Mouse (Mus musculus) spleen, postnatal 10 days (tissue): ENCODE results near the gene Hhip.
A peak's percentile ranks its signal among the peaks of the same experiment; 100 is the strongest.
"Not testable (repeated sequence)": the region's sequence is repeated elsewhere in the genome, so short reads cannot be mapped to it uniquely, and the experiment has no call there.

Experiments used
- DNase-seq, 2 experiments: peaks; one replicate each; pipeline ENCODE4 v3.0.0; 2021 to 2022; ENCODE audit warnings: low spot score in 2 of 2

Gene Hhip

DNA sequence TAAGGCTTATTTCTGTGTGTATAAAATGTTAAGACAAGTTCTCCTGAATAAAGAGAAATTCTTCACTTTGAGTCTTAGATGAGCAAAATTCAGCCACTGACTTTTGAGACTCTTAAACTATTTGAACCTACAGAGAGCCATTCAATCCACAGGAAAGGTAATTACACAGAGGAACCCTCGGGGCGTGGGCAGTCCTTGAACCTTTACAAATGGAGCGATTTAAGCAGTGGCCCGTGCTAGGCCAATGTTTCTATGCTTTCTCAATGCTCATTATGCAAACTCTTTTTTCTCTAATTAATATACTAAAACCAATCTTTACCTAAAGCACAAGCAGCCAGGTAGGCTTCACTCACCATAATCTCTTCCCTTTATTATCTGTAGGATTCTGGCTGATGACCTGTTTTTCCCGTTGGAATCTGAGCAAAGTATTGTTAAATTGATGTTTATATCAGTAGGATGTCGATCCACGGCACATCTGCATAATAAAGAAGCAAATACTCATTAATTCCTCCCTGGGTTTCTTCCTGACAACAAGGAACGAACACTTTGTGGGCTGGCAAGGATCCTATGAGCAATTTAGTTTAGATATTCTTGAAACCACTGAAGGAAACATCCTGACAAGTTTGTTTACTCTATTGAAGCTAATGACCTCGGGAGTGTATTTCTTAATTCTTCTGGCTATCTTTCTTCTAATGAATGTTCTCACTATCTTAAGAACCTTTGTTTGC lies 65.5 kb downstream of the Hhip start:
- DNase-seq = no peak

DNA sequence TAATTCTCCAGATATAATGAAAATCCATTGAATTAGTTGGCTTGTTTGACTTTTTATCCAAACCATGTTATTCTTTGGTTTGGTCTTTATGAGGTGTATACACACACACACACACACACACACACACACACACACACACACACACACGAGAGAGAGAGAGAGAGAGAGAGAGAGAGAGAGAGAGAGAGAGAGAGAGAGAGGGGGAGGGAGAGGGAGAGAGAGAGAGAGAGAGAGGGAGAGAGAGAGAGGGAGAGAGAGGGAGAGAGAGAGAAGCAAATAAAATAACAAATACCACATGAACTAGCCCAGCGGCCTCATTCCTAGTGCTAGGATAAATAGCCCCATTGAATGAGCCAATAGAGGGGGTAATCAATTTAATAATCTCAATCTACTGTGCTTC lies 66.4 kb downstream of the Hhip start:
- DNase-seq = not testable (repeated sequence)

DNA sequence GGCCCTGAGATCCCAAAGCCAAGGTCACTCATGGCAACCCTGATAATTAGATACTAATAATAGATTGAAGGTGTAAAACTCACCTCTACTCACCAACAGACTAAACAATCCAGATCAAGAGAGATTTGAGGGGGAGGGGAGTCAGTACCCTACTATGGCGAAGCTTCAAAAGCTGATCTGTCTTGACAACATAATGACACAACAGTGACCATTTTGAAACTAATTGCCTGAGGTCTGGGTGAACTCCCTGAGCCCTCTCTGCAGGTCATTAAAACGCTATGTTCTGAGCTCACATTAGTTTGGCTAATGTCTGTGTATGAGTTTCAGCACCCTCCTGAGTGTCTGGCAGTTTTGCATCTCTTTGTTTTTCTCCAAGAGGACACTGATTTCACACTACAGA lies 72.9 kb downstream of the Hhip start:
- DNase-seq = no peak

DNA sequence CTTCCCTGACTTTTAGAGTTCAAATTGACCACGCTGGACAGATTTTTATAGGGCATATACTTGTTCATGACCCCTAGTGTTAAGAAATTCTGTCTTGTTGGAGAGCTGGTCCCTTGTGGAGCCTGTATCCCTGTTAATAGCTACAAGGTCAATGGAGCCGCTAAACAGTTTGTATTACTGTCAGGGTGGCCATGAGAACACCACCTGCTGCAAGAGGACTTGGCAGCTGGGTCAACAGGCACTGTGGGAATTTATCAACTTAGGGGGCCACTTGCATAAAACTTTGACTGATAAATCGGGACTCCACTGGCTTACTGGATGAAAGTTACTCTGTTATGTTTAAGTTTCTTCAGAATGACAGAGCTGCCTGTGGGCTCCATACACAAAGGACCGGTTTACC lies 75.7 kb downstream of the Hhip start:
- DNase-seq = no peak

DNA sequence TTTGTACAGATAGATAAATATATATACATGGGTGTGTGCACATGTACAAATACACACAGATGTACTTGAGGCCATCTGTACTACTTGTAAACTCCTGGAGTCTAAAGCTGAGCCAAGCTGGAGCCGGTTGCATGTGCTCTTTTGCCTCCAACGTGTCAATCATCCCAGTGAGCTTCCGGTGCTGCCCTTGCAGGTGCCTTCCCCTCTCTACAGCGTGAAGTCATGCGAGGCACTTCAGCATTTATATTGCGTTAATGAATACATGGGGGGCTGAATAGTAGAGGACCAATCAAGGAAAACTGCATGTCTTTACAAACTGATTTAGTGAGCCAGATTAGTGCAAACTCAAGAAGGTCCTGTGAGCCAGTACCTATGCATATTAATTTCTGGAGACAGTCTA lies 91.6 kb downstream of the Hhip start:
- DNase-seq = no peak

DNA sequence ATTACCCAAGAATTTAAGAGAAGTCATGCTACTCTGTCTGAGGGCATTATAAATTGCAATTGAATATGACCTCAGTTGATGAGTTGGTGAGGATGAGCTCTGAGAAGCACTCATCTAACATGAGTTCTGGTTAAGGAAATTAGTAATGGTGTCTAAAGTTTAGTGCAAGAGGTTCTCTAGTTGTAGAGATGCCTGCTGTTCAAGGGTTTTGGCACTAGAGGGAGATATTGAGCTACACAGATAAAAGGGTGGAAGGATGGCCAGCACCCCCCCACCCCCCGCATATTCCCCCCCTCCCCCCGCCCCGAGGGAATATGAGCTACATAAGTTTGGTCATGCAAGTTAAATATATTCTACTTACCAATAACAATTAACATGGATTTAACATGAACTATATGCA lies 104.9 kb downstream of the Hhip start:
- DNase-seq = peak in 1 of 2 experiments; percentile 30

DNA sequence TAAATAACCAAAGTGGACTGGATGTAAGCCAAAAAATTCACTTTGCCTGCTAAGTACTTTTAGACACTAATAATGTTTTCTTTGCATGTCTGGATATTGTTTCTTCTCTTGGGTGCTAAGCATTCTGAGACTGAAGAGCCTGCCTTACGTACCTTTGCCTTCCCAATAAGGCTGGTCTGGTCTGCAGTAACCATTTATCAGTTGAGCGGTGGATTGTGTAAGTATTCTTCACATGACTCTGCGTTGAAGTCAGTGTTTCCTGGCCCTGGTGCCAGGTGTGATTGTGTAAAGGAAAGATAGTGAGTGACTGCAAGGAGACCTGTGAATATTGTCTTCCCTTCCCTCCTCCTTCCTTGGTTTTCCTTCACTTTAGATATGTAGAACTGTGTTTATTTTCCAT lies 107.4 kb downstream of the Hhip start:
- DNase-seq = no peak

DNA sequence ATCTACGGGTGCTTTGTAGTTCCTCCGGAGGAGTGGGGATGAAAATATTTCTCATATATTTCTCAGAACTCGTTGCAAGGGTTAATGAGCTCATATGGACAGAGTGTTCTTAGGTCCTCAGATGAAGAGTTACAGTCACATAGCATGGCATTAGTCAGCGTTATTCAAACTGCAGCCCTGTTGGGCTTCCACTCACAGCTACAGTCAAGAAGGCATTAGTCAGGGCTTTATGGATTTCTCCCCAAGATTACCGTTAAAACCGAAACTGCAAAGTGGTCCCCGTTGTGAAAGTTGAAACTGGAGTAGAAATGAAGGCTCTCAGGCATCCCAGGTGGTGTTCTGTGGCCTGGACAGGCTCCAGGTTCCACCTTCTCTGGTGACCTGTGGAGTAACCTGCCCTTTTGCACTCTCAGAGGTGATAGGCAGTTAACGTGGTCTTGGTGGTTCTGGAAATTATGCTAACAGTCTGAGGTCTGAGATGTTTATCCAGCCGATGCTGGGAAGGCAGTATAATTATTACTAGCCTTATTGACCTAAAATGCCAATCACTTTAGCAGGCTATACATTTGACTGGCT lies 112.2 kb downstream of the Hhip start:
- no peak for DNase-seq

DNA sequence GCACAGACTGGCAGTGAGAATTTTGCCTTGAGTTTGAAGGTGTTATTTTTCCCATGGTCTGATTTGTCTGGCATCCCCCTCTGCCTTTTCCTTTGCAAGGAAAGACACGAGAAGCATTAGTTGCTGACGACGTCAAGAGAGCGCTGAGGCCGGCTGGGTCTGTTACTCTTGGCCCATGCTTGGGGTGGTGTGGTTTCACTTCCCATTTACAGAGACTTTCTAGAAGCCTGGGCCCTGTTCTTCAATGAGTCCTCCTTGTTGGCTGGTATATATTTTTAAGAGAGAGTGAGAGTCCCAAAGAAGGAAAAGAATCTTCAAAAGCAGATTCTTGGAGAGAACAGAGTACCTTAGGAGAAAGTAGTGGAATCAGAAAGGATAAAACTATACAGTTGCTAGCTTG lies 116.7 kb downstream of the Hhip start:
- no peak for DNase-seq

DNA sequence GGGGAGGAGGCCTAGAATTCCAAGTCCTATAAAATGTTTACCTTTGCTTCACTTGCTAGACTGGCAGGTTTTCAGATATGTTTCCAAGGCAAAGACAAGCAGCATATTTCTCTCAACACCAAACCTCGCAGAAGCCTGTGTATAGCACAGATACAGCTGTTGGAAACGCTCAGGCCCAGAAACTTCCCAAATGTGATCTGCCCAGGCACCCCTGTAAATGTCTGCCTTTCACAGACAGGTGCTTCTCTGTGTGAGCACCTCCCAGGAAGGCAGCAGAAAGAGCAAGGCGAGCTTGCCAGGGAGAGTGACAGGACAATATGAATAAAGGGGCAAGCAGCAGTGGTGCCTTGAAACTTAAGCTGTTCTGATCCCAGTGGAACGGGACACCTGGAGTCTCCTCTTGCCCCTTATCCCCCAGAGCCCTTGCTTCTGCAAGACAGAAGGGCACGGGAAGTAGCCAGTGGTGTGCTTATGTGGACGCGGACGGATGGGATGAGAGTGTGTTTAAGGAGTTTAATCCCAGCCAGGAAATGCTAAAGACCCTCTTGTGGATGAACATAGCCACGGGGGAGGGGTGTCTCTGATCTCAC lies 120.9 kb downstream of the Hhip start:
- DNase-seq = no peak

DNA sequence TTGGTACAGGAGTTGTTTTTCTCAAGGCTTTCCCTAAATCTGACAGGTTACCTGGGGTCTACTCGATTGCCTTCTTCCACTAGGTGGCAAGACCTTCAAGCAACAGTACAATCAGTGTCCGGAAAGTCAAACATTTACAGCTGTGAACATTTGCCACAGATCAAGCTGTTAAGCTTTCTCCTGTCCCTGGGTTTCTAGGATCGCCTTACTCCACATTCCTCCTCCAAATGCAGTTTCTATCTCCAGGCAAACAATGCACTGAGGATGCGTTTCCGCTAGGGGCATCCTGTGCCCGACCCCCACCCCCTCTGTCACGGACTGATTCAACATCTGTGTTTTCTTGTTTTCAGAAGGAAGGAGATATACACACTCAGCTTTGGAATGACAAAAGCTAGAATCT lies 122.0 kb downstream of the Hhip start:
- no peak for DNase-seq

DNA sequence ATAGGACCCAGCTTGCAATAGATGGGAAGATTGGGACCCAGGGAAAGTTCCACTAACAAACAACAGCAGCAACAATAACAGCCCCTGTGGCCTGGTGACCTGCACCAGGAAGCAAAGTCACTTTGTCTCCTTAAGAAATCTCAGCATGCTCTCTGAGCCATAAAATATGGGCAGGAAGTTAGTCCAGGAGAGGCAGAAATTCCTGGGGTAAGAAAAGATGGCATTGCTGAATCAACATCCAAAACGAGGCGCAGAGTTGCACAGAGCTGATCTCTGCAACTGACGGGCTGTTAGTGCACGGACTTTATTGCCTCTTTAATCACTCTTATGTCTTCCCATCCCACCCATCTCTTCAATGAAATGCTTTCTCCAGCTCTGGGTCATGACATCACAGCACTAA lies 128.6 kb downstream of the Hhip start:
- DNase-seq = no peak

DNA sequence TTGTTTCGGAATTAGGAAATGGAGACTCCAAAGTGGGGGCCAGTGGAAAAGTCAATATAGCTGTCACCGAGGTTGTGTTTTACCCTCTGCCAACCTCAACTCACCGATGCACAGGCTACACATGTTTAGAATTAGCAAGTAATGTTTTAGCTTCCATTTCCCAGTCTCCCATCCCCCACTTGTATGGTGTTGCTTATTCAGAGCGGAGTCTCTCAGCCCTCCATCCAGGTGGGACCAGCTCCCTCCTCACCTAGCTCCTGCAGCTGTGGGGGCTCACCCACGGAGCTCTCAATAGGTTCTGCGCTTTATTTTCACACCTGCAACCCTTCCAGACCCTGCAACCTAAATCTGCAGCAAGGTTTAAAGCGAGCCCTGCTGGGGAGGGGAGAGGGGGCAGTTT lies 140.6 kb downstream of the Hhip start:
- DNase-seq = no peak
